Mouse (Mus musculus): Measurements from ENCODE around the gene Prex1.

Prex1 gene

GRCm38 (mm10) chr2:166726891-166727290 is 13.3 kb upstream of the Prex1 start:
- DNase-seq (ENCODE audit: low read depth, low spot score) = no peak

GRCm38 (mm10) chr2:166720416-166720815 is 6.8 kb upstream of the Prex1 start:
- DNase-seq (ENCODE audit: low read depth, low spot score) = no peak

- DNase-seq (ENCODE audit: low read depth, low spot score) = peak; percentile 68
Measured at GRCm38 (mm10) chr2:166719930-166720305, 6.3 kb upstream of the Prex1 start.

DNA sequence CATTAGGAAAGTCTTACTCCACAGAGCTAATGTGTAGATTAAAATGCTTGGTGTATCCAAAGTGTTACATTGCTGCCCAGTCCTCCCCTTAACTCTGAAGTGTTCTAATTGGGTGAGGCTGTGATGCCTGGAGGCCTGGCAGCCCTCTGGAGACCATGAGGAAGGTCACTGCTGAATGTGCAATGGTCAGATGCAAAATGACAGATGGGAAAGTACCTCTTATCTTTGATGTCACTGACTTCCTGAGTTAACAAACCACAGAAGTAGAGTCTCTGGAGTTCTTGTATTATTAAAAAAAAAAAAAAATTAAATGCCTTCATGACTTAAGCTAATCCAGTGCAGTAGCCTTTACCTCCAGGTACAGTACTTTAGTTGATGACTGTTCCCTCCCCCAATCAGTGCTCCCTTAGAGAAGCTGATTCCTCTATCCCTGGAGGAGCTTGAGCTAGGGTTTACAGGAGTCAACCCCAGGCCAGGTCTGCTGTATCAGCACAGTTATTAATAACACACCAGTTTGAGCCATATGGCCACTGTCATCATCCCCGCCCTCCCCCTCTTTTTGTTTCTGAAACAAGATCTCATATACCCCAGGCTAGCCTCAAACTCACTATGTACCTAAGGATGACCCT is 5.8 kb upstream of the Prex1 start:
- DNase-seq (ENCODE audit: low read depth, low spot score) = no peak

GRCm38 (mm10) chr2:166716067-166716466 is 2.4 kb upstream of the Prex1 start:
- no peak for DNase-seq (ENCODE audit: low read depth, low spot score)

DNA sequence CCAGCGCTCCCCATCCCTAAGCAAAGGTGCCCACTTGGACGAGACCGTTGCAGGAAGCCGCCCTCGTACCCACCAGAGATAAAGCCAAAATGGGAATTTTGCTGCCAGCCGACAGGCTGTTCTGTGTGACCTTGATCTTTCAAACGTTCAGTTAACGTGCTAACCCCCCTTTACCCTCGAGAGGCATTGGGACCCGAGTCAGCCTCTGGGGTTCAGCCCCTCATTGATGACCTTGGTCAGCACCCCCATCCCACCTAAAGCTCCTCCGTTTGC is 731 bp upstream of the Prex1 start:
- DNase-seq (ENCODE audit: low read depth, low spot score) = no peak

DNA sequence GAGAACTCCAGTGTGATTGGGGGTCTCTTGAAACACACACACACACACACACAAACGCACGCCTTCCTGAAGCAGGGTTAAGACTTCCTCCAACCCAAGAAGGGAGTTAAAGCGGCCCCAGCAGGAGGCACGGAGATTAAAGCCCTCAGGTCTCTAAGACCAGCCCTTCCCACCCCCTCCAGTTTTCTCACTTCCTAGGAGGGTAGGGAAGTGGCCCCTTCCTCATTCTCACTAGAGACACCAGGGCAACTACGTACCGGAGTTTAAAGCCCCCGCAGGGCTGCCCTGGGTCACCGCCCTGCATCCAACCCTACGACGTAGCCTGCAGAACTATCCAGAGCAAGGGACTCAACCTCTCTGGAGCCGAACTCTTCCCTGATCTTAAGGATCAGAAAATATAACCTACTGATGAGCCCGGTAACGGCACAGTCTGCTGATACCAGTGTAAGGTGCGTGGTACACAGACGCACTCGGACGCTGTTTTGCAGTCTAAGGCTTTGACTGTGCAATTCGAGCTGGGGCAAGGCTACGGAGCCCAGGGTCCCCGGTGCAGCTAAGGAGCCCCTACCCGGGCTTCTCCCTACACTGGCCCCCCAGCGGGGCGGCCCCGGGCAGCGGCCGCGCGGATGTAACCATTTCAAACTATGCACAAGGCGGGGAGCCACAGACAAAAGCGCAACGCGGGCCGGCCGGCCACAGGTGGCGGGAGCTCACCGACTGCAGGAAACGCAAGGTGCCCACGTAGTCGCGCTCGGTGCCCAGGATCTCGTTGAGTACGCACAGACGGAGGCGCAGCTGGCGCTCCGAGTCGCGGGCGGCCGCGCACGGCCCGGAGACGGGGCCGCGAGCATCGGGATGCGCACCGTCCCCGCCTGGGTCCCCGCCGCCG is 587 bp downstream of the Prex1 start:
- peak; percentile 79 for DNase-seq (ENCODE audit: low read depth, low spot score)

DNA sequence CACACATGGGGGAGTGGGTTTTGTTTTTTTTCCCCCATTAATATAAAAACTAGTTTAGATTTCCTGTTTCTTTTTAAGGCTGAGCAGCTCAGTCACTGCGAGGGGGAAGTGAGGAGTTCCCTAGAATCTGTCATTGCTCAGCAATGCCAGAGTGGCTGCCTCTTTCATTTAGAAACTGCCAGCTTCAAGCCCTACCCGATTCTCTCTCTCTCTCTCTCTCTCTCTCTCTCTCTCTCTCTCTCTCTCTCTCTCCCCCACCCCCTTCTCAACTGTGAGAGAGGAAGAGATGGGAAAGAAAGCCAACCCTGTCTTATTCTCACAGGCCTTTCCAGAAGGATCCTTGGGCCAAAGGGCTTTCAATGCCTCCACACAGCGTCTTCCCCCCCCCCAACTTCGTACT is 1.3 kb downstream of the Prex1 start:
- no peak for DNase-seq (ENCODE audit: low read depth, low spot score)

DNA sequence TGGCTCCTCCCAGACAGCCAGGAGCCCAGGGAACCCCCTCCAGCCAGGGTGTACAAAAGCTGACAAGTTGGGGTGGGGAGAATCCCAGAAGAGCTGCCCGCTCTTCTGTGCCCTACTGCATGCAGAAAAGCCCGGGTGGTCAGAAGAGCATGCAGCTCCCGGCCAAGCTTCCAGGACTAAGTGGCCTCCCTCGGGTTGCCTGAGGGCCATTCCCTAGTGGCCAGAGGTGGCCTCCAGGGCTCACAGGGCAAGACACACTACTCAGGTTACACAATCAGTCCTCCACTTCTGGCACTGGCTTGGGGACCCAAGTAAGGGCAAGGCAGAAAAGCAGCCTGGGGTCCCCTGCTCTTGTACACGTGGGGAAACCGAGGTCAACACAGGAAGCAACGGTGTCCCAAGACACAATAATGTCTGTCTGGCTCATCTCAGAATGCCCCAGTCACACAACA is 1.9 kb downstream of the Prex1 start:
- DNase-seq (ENCODE audit: low read depth, low spot score) = no peak

- DNase-seq (ENCODE audit: low read depth, low spot score) = no peak
Measured at GRCm38 (mm10) chr2:166709883-166710282, 3.7 kb downstream of the Prex1 start.

DNA sequence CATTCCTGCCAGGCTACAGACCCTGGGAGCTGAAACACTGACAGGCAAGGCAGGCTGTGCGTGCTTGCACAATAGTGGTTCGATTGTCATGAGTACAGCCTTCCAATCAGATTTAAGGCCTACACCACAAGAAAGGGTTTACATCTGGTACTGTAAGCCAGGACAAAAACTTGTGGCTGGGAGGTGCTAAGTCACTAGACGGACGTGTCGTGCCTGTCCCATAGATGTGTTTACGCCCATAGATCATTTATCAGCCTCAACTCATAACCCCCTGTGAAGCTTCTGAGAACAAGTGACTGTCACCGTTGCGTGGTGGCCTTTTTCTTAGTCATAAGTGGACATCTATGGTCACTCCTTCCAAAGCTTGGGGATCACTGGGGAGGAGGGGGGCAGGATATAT is 5.3 kb downstream of the Prex1 start:
- DNase-seq (ENCODE audit: low read depth, low spot score) = no peak

DNA sequence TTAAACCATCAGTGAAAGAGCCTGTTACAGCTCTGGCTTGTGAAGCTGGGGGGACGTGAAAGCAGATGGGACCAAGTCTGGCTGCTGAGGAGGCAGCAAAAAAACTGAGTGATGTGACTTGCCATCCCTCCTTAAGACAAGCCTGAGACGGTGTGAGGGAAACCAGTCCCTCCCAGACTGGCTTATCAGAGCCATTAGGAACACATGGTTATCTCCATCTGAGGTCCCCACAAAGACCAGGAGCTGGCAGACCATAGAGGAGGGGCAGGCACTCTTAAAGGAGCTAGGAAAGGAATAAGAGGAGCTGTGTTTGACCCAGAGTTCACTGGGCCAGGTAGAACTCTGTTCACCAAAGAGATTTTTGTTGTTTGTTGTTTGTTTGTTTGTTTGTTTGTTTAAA is 7.1 kb downstream of the Prex1 start:
- DNase-seq (ENCODE audit: low read depth, low spot score) = no peak

GRCm38 (mm10) chr2:166703491-166703890 is 10.1 kb downstream of the Prex1 start:
- no peak for DNase-seq (ENCODE audit: low read depth, low spot score)

GRCm38 (mm10) chr2:166702113-166702445 is 11.6 kb downstream of the Prex1 start:
- no peak for DNase-seq (ENCODE audit: low read depth, low spot score)

DNA sequence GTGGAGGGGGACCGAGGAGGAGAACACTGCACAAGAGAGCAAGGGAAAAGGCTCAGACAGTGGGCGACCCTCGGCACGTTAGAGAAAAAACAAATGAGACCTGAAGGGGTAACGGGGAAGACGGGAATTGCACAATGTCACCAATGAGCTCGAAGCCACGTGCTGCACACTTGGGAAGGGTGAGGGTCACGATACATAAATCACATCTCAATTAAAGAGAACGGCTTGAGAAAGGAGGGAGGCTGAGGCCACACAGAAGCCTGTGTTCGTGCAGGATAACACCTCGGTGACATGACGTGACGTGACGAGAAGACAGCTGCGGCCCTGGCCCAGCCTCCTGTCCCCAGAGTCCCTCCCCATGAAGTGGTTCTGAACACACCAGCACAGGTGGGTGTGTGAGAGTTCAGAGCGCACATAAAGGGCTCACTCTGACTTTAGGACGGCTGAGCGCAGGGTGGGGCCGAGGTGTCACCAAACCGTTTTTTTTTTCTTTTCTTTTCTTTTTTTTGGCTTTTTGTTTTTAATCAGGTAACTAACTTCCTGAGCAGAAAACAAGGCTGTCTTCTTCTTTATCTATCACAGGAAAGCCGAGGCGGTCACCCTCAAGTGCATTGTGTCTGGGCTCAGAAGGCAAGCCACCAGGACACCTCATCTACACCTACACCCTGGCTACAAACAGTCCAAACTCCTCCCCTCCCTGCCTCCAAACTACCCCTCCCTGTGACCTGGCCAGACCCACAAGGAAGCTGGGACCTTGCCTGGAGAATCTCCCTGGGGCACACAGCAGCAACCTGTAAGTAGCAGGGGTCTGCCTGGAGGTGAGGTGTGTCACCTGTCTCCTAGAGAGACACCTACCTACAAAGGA is 12.2 kb downstream of the Prex1 start:
- DNase-seq (ENCODE audit: low read depth, low spot score) = no peak

GRCm38 (mm10) chr2:166700732-166701131 is 12.9 kb downstream of the Prex1 start:
- DNase-seq (ENCODE audit: low read depth, low spot score) = peak; percentile 18

- DNase-seq (ENCODE audit: low read depth, low spot score) = peak; percentile 67
Measured at GRCm38 (mm10) chr2:166700116-166700515, 13.5 kb downstream of the Prex1 start.

- DNase-seq (ENCODE audit: low read depth, low spot score) = no peak
Measured at GRCm38 (mm10) chr2:166699552-166699951, 14.1 kb downstream of the Prex1 start.

DNA sequence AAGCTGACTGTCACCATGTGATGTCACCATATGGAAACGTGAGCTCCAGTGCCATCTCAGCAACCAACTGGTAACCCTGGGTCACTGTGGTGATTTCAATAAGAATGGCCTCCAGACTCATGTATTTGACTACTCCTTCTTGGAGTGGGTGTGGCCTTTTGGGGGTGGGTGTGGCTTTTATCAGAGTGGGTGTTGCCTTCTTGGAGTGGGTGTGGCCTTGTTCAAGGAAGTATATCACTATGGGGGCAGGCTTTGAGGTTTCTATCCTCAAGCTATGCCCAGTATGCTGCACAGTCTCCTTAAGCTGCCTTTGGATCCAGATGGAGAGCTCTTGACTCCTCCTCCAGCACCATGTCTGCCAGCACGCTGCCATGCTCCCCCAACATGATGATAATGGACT is 19.0 kb downstream of the Prex1 start:
- DNase-seq (ENCODE audit: low read depth, low spot score) = peak; percentile 90

- no peak for DNase-seq (ENCODE audit: low read depth, low spot score)
Measured at GRCm38 (mm10) chr2:166693394-166693793, 20.2 kb downstream of the Prex1 start.

- DNase-seq (ENCODE audit: low read depth, low spot score) = peak; percentile 37
Measured at GRCm38 (mm10) chr2:166691602-166692509, 21.8 kb downstream of the Prex1 start.
